Mouse (Mus musculus): ENCODE data around the gene Taf12.

The Taf12 gene

GRCm38 (mm10) chr4:132274156-132274862, at the start of gene Taf12:
Gene Taf12, plus strand, starts transcription at chr4:132274375.
- peak; percentile 80 for DNase-seq (ENCODE audit: low read depth)

- DNase-seq (ENCODE audit: low read depth) = no peak
These were observed 43.8 kb upstream of the Taf12 start for GRCm38 (mm10) chr4:132230422-132230821.

GRCm38 (mm10) chr4:132234710-132235109, 39.5 kb upstream of the Taf12 start:
- DNase-seq (ENCODE audit: low read depth) = no peak

DNA sequence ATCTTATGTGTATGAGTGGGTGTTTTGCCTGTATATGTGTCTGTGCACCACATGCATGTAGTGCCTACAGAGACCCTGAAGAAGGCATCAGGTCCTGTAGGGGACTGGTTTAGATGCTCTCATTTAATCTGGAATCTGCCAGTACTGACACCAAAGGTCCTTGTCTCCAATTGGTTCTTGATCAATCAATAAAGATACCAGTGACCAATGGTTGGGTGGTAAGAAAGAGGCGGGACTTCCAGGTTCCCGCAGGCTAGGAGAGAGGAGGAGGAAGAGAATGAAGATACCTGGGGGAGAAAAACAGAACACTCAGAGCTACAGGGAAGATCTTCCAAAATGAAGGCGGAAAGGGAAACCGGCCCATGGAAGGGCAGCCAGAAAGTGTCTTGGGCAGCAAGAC, 35.8 kb upstream of the Taf12 start:
- no peak for DNase-seq (ENCODE audit: low read depth)

DNA sequence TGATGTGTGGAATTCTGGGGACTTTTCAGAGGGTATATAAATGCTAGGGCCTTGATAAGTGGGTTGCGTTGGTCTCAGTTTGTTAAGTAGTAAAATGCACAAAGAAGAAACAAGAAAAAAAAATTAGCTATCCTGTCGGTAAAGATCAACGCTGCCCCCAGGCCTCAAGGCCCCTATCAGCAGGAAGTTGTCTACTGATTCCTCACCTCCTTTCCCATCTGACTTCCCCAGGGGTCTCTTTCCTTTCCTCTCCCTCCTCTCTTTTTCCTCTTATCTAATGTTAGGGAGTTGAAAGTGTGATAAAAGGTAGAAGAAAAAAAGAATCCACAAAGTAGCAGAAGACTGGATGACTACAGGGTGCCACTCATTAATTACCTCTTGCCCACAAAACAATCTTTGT, 33.8 kb upstream of the Taf12 start:
- DNase-seq (ENCODE audit: low read depth) = no peak

- no peak for DNase-seq (ENCODE audit: low read depth)
These were observed 33.0 kb upstream of the Taf12 start for GRCm38 (mm10) chr4:132241208-132241607.

- DNase-seq (ENCODE audit: low read depth) = no peak
These were observed 28.5 kb upstream of the Taf12 start for GRCm38 (mm10) chr4:132245643-132246042.

- DNase-seq (ENCODE audit: low read depth) = no peak
These were observed 26.7 kb upstream of the Taf12 start for GRCm38 (mm10) chr4:132247451-132247997.

DNA sequence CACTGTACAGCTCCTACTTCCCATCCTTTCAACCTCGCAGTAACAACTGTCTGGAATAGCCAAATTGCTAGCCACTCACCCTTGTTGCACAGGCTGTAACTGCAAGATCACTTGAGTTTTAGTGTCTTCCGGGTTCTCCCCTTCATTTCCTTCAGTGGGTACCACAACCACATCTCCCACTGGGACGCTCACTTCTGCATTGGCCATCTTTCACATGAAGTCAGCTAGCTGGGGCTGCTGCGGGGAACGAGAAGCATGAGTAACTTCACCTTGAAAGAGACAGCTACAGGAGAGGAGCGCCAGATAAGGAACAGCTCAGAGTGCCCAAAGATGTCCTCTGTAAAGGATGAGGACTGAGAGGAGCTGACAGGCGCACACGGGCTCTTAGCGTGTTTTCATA, 22.6 kb upstream of the Taf12 start:
- no peak for DNase-seq (ENCODE audit: low read depth)

GRCm38 (mm10) chr4:132253128-132253527, 21.0 kb upstream of the Taf12 start:
- no peak for DNase-seq (ENCODE audit: low read depth)

- DNase-seq (ENCODE audit: low read depth) = no peak
These were observed 20.6 kb upstream of the Taf12 start for GRCm38 (mm10) chr4:132253622-132254021.

DNA sequence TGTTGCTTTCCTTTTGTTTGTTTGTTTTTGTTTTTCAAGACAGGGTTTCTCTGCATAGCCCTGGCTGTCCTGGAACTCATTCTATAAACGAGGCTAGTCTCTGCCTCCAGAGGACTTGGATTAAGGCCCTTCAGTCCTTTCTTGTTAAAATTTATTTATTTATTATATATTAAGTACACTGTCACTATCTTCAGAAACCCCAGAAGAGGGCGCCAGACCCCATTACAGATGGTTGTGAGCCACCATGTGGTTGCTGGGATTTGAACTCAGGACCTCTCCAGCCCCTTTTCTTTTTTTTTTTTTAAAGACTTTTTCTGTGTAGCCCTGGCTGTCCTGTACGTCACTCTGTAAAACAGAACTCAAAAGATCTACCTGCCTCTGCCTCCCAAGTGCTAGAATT, 19.2 kb upstream of the Taf12 start:
- no peak for DNase-seq (ENCODE audit: low read depth)

GRCm38 (mm10) chr4:132256384-132256783, 17.8 kb upstream of the Taf12 start:
- DNase-seq (ENCODE audit: low read depth) = no peak

DNA sequence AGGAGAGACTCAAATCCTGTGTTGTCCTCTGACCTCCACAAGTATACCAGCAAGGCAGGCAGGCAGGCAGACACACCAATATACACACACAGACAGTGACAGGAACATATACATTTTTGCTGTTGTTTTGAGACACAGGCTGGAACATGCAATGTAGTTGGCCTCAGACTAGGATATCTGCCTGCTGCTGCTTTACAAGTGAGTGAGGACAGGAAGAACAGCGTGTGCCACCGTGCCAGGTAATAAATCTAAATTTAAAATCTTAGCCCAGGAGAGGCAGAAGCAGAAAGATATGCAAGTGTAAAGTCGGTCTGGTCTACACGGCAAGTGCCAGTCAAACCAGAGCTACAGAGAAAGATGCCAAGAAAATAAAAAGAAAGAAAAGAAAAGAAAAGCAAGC, 14.9 kb upstream of the Taf12 start:
- DNase-seq (ENCODE audit: low read depth) = no peak

DNA sequence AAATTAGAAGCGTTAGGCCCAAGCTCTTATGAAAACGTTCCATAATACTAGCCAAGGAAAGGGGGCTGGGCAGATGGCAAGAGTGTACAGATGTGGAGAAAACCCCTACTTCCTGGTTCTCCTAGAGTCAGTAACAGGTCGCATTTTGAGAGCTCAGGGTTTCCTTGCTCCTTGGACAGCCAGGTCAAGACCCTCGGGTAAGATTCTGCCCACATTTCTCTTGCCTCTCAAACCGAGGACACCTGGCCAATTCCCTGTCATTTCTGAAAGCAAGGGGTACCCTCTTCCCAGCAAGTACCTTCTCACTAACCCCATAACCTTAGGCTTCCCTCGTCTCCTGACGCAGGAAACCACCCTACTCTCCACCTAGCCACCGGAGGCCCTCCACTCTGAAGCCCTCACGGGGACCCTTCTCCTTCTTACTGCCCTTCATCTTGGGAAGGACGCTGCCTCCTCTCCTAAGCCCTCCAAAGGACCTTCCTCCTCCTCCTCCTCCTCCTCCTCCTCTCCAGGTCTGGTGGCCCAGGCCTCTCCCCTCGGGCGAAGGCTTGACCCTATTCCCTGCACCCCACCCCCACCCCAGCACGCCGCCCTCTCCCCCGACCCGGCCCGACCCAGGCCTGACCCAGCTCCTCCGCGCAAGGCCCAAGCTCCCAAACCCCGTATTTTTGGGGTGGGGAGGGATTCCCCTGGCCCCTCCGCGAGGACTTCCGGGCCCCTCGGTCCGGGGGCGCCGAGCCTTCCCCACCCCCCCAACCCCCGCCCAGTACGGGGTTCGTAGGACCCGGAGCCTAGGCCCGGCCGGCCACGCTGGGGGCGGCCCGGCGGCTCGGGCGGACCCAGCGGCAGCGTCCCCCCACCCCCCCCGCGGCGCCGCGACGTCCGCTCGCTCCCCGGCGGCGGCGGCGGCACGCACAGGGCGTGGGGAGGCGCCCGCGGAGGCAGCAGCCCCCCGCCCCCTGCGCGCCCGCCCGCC, 13.5 kb upstream of the Taf12 start:
- no peak for DNase-seq (ENCODE audit: low read depth)

GRCm38 (mm10) chr4:132261514-132262357, 12.4 kb upstream of the Taf12 start, which contains the start of gene Gmeb1:
Gene Gmeb1, minus strand, starts transcription at chr4:132261602.
- no peak for DNase-seq (ENCODE audit: low read depth)

- no peak for DNase-seq (ENCODE audit: low read depth)
These were observed 11.9 kb upstream of the Taf12 start for GRCm38 (mm10) chr4:132262358-132262616.

- no peak for DNase-seq (ENCODE audit: low read depth)
These were observed 10.9 kb upstream of the Taf12 start for GRCm38 (mm10) chr4:132263313-132263712.

DNA sequence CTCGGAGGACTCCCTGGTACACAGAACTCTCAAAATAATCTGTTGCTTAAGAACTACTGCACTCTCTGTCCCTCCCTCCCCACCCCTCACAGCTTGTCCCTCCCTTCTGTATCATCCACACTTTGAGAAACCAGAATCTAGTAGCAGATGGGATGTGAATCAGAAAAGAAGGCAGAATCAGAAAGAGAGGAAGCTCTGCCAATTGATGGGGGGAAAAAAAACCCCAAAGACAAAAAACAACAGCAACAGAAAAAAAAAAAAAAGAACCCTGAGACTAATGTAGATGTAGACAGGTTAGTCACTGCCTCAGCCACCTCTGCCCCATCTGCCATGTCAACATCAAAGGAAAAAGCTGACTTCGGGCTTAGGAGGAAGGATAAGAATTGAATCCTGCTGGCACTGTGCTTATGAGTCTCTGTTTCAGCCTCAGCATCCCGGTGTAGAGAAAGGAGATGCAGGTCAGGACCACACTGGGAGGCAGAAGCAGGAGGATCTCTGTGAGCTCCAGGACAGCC, 7.3 kb upstream of the Taf12 start:
- DNase-seq (ENCODE audit: low read depth) = no peak

DNA sequence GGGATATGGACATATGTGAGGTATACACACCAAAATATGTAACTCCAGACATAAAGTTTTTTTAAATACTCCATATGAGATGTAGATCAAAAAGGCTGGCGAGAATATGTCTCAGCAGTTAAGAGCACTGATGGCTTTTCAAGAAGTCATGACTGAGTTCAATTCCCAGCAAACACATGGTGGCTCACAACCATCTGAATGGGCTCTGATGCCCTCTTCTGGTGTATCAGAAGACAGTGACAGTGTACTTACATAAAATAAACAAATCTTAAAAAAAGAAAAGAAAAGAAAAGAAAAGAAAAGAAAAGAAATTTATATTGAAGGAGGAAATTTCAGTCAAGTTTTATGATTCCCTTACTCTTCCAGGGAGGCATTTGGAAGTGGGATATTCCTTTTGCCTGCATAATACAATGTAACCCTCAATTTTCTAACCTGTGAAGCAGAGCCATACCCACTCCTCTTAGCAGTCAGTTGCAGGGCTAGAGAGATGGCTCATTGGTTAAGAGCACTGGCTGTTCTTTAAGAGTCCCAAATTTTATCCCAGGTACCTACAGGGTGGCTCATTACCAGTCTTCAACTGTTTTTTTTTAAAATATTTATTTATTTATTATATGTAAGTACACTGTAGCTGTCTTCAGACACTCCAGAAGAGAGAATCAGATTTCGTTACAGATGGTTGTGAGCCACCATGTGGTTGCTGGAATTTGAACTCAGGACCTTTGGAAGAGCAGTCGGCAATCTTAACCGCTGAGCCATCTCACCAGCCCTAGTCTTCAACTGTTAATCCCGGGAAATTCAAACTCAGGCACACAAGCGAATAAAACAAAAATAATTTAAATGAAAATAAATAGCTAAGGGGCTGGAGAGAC, 5.1 kb upstream of the Taf12 start:
- DNase-seq (ENCODE audit: low read depth) = no peak
